Mouse (Mus musculus) urinary bladder, postnatal 4 days (tissue): ENCODE measurements around the gene Wwox.

ENCODE experiments used
- DNase-seq, 2 experiments: peaks; one replicate each; pipeline ENCODE4 v3.0.0; 2021 to 2022; ENCODE audit warnings: low spot score in 2 of 2

Gene Wwox

DNA sequence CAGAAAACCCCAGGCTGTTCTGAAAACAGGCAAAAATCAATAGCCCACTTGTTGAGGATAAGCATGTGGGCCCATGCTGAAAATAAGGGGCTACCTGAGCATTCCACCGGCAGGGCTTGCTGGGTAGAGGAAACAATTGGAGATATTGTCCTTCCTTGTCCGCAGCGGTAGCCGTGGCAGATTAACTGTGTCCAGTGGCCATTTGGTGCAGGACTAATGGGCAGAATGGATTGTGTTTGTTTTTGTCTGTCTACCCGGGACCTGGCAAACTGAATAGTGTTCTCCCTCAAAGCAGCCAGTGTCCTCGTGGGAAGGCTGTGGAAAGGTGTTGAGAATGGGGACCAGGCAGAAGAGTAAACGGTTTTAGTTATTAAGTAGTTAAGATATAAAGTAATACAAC, 416.4 kb downstream of the Wwox start:
- DNase-seq, result no peak

DNA sequence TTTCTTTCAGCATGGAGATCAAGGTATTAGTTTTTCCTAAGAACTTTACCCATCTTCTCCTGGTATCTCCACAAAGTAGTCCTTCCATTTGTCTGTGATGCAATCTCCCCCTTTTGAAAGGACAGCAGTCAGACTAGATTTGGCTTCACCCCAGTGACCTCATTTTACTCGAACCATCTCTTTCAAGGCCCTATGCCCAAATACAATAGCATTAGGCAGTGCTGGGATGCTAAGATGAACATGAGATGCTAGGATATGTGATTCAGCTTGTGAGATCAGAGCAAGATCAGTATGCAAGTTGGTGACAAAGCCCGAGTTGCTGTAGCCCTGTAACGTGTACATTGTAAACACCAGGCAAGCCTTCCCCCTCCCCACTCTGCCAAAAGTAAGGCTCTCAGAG, 426.5 kb downstream of the Wwox start:
- DNase-seq, result no peak

DNA sequence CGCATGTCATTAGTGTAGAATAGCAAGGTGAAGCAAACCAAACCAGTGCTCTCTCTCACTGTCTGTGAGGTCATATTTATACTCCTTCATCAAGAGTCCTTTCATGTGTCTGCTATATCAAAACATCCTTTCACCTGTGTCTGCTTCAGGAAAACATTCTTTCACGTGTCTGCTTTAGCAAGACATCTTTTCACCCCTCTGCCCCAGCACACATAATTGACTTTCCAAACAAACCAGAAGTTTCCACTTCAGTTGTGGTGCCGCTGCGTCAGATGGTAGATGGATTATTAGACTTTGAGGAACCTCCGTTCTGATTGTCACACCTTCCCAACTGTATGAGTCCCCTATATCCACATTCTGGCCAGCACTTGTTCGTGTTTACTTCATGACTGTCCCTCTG, 429.9 kb downstream of the Wwox start:
- no peak for DNase-seq

DNA sequence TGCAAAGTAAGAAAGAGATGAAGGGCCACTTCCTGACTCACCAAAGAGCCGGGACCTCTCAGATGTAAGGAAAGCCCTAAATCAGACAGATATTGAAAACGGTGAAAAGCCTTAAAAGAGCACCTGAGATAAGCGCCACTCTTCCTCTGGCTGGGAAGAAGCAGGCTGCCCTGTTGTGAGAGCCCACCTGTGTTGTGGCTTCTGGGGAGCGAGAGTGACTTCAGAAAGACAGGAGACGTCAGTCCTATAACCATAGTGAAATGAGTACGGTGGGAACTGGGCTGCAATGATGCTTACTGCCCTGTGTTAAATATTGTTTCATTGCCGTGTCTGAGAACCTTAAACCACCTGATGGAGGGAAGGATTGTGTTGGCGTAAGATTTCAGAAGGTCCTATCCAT, 431.0 kb downstream of the Wwox start:
- DNase-seq, result no peak

DNA sequence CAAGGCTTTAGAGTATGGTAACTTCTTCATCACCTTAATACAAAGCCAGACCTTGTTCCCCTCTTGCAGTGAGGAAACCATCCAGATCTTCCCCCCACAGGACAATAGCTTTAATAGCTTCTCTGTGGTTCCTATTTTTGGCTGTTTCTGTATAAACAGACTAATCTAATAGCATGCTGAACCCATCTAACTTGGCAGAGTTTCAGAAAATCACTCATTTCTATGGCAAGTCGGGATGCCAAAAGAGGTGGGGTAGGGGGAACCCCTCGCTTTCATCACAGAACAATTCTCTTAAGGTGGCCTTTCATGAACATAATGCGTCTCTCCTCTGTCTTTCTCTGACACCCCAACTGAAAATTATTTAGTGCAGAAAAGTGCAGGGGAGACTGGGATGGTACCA, 433.0 kb downstream of the Wwox start:
- DNase-seq, result no peak

DNA sequence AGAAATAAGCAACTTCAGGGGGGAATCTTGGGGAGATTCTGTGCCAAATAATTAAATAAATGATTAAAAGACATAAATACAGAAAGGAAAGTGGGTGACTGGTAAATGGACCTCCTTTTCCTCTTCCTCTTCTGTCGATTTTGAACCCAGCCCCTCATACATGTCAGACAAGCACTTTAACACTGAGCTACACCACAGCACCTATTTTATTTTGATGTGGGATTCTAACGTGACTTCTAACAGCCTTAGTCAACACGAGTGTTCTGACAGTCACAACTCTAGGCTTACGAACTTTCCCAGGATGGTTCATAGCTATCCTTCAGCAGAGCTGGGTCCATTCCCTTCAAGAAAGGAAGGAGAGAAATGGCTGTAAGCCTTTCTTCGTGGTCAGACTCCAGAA, 435.7 kb downstream of the Wwox start:
- DNase-seq, result no peak

DNA sequence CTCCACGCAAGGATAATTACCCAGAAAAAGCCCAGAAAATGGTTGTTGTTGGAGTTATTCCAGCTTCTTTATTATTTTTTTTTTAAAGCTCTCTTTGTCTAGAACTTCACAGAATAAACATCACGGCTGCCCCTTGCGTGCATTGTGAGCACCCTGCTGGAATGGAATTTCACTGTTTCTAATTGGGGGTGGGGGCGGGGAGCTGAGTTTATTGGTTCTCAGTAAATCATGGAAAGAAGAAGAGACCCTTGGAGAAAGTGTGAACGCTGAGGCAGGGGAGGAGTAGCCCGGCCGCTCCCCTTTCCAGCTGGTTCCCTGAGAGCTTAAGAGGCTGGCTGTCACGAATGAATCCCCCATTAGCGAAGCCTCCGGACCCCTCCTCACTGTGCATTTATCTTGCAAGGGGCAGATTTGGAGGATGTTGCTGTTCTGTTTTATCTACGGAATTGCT, 436.7 kb downstream of the Wwox start:
- DNase-seq, result no peak

DNA sequence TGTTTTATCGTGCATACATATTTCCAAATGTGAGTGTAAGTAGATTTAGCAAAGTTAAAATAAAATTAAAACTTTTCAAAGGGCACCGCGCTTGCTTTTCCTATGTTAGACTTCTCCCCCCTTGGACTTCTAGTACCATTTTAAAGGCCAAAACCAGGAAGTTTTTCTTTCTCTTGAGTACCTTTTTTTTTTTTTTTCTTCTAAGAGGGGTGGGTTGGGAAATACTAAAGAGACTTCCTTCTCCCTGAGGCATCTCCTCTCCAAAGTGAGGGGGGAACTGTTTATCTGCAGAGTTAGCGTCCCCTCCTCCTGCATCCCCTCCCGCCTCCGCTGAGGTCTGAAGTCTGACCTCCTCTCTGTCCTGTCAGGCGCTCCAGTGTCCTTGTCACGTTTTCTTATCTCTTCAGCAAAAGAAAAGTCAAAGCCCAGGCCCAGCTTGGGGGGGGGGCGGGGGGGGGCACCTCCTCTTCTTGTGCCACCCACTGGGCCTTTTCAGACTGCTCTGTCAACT, 437.3 kb downstream of the Wwox start:
- DNase-seq, result no peak

DNA sequence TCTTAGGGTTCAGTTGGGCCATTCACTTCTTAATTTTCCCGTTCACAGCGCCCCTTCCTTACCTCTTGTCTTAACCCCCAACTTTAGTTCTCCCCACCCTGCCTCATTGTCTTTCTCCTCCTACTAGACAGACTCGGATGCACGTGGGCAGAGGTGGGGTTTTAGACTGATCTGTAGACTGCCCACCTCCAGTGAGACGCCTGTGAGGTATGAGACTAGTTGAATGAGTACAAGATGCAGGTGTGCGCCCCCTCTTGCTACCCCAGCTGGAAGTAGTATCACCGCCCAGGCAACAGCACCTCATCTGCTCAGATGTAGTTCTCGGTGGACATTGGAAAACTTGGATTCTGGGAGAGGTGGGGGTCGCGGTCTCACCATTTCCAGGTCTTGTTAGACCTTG, 437.8 kb downstream of the Wwox start:
- DNase-seq, result no peak

DNA sequence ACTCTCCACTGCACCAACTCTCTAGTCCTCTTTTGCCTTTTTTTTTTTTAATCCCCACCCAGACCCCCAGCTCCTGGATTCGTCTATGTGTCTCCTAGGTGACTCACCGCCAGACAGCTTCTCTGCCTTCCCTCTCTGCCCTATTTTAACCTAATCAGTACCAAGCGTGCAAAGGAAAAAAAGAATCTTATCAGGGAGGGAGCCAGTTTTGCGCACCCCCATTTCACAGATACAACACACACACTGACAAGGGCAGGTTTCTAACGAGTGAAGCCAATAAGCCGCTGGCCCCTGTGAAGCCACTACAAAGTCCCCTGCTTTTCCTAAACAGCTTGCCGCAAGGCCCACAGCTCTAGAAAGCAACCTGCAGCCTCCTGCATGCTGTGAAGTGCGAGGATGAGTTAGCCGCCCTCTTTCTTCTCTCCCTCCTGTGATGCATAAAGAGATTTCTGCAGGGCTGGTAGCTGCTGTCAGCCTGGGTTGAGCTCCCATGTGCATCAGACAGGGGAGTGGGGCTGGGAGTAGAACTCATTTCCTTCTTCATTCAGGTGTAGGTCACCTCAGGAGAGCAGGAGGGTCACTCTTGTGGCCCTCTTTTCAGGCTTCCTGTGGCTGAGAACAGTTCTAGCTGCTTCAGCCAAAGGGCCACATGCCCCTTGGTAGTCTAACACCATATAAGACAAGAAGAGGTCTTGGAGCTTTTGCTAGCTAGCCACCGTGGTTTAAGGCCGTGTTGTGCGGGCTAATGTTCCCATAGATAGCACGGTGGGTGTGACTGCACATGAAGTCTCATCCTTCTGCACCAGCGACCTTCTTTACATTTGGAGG, 439.2 kb downstream of the Wwox start:
- no peak for DNase-seq

DNA sequence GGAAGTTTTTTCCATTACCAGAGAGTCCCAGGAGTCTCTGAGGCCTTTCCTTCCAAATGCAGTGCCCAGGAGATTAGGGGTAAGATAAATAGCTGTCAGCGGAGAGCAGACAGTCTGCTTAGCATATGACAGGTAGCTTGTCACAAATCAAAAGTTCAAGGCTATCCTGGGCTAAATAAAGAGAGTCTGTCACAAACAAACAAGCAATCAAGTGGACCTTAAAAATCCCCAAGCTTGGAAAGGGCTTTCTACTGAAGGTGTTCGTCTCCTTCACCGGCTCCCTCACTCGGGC, 439.8 kb downstream of the Wwox start:
- no peak for DNase-seq

DNA sequence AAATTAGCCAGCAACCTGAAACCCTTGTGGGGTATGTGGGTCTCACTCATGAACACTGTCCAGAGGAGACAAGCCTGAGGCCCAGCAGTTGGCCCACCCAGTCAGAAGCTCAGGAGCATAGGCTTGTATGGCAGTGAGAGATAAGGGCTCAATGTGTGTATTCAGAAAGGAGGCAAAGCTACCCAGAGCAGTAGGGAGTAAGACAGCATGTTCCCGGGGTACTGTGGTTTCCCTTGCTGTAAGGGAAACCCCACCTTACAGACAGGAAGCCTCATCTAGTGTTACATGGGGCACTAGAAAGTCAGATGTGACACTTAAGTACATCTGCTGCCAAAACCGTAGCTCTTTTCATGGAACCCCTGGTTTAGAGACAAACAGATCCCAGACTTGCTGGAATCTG, 440.2 kb downstream of the Wwox start:
- DNase-seq, result no peak

DNA sequence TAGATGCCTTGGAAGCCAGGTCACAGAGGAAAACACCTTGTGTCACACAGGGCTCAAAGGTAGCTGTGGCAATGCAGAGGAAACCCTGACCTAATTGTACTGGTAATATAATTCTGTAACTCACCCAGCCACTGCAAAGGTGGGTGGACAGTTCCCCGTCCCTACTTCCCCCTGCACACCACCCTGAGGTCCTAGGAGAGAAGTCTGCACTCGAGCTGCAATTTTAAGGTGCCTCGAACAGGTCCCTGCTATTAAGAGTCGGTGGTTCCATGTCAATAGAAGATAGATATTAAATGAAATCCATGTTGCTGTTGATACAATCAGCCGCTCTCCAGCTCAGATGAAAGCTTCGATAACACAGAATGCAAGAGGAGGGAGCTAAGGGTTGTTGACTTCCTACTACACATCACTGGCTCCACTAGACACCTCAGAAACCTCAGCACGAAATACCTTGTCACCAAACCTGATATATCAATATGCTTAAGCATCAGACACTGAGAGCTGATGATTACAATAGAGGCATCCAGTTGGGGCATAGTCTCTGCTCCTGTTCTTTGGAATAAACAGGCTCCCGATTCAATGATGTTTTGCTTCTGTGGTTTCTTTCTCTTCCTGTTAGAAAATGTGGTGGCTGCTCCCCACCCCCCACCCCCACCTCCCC, 441.1 kb downstream of the Wwox start:
- no peak for DNase-seq

DNA sequence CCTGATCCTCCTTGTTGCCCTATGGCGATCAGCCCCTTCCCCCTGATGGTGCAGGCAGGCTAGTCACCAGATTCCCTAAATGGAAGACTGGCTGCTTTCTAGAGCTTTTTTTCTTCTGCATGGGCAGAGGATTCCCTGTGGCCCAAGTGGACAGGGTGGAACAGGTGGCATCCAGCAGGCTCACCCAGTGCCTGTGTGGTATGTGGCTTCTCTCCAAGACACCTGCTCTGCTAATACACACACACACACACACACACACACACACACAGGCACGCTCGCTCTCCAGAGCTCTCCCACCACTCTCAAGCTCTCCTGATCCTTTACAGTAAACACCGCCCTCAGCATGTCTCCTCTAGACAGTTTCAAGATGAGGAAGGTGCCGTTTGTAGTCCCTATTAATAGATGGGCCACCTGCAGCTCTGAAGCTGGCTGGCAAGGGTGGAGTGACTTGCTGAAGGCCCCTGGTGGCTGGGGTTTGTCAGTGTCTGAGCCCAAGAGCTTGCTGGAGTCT, 442.5 kb downstream of the Wwox start:
- no peak for DNase-seq

DNA sequence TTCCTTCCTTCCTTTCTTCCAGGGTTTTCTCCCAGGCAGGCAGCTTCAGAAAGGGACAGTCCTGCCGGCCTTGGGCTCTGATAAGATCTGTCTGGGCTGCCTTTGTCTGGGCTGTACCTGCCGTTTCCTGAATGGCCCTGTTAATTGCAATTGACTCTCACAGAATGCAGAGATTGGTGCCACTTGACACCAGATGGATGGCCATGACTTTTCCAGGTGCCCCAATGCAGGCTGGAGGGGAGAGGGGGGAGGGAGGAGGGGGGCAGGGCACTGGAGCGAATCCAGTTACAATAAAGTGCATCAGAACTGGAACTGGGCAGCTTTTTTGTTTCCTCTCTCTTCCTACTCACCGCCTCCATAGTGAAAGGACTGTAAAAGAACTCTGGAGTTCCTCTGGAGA, 443.0 kb downstream of the Wwox start:
- DNase-seq, result no peak

DNA sequence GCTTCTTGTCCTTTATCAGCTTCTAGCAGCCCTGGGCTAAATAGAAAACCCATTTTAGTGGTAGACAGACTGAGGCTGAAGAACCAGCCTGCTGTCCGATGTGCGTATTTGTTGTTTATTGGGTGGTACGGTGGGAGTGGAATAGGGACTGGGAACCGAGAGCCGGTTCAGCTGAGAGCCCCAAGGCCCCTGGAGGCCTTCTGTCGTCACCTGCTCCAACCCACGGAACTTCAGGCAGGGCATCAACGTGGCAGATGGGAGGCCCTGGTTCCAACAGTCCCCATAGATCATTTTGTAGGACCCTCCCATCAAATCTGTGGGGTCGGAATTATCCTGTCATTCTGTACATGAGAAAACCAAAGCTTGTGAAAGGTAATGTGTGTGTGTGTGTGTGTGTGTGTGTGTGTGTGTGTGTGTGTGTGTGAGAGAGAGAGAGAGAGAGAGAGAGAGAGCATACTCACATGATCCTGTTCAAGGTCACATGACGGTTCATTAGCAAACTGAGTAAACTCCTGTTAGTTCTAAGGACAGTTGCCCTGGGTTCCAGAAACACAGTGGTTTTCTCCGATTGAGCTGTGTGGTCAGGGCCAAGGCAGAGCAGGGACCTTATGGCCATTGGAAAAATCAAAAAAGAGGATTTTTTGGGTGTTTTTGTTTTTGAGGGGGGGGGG, 443.6 kb downstream of the Wwox start:
- DNase-seq, result no peak

DNA sequence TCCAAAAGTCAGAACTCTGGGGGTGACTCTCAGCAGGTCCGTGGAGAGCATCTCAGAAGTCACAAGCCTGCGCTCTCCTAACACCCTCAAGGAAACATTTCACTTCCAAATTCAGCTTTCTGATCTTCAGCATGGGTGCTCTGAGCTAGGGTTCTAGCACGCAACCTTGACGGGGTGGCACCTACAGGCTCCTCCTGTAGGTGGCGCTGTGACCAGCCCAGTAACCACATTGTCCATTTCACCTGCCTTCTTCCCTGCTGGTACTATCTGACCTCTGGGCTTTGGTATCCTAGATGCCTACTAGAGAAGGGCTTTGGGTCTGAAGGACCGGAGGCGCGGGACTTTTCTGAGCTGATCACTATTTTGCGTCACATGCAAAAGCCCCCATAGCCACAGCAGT, 444.5 kb downstream of the Wwox start:
- DNase-seq, result no peak

DNA sequence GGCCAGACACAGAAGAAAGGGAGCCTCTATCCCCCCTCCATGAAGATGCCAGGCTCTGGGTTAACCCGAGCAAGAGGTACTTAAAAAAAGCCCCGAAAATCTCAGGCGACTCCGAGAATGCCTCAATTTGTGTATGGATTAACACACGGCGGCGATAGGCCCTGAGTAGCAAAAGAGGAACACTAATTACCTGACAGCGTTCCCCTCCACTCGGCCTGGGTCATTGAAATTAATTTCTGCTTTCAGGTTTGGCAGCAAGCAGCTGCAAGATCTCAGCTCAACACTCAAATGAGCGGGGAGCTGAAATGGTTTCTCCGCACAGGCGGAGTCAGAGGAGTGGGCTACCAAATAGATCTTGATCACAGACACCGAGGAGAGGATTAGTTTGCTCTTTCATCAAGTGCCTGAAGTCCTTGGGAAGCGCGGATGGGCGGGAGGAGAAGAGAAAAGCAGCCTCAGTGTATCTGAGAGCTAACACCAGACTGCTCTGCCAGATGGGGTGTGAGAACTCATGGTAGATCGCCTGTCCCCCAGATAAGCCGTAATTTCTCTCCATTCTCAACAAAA, 445.7 kb downstream of the Wwox start:
- no peak for DNase-seq

DNA sequence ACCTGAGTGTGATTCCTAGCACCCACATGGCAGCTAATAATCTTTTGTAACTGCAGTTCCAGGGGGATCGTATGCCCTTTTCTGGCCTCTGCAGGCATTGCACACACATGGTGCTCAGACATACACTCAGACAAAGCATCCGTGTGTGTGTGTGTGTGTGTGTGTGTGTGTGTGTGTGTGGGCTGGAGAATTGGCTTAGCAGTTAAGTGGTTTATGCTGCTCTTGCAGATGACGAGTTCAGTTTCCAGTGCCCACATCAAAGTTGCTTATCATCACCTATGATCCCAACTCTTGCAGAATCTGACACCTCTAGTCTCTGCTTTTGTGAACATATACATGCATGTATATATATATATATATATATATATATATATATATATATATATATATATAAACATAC, 448.9 kb downstream of the Wwox start:
- no peak for DNase-seq

DNA sequence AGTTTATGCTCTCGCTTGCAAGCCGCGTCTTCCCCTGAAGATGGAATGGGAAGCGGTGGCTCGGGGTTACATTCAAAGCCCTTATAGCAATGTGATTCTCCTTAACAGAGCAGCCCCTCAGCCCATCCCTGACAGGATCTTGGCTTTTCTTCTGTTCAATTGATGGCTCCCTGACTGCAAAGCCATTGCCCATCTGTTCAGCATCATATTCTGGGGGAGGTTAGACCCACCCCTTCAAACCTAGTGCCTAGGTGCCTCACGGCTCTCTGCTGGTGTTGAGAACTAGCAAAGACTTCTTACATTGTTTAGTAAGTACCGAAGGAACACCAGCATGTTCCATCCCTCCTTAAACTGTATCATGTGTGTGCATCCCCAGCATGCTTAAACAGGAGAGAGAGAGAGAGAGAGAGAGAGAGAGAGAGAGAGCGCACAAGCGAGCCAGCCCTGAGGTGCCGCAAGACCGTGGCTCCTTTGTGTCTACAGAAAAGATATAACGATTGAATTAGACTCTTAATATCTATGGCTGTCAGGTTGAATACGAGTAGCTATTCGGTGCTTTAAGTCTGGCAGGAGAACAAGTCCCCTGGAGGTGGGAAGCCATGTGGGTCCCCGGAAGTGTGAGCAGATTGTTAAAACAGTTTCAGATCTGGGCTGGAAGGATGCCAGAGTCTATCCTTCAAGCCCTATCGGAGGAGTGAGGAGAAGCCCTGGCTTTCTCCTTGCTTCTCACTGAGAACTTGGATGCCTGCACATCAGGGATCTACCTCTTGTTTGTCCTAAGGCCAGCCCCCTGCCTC, 450.3 kb downstream of the Wwox start:
- no peak for DNase-seq

DNA sequence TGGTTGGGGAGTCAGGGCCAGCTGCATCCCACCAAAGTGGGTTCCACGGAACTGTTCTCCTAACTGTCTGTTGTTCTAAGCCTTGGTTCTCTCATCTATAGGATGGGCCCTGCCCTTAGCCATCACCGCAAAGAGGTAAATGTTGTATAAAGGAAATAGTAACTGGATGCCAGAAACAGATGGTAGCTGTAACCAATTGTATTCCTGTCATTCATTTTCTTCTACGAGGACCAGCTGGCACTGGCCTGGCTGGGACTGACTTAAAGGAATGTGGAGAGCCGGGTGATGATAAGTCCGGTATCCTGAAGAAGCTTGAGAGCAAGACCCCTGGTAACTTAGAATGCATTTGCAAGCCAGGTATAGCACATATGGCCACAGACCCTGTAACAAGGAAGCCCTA, 451.0 kb downstream of the Wwox start:
- no peak for DNase-seq

DNA sequence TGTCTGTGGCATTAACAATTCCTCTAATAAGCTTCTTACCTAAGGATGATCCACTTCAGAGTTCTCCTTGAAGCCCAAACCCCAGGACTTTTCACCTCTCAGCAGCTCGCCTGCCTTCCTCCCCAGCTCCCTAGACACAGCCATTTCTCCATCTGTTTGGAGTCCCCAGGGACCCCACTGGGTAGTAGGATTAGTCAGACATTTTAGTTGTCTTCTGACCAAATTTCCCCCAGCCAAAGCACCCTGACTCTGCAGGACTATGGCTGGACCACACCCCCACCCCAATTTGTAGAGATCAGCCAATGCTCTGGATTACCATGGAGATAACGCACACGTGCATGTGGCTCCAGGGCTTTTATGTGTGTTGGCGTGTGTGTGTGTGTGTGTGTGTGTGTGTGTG, 451.8 kb downstream of the Wwox start:
- no peak for DNase-seq
